Mouse (Mus musculus) kidney, adult 9 months (tissue): ENCODE measurements at regions not wholly inside any gene's neighbourhood (a gene's known extent, or its start where the extent isn't known, plus 50 kb on each side); places are given as distances from the start of the nearest gene placed in this dataset.

Experiments
- DNase-seq: peaks from one replicate; pipeline ENCODE4 v3.0.0; 2022

- peak; percentile 42 for DNase-seq
These were observed 131.2 kb downstream of the Gpat3 start for GRCm38 (mm10) chr5:100976736-100977135.

- DNase-seq: peak; percentile 3
These were observed 105.7 kb downstream of the Gpat3 start for GRCm38 (mm10) chr5:100951210-100951609.
